Mouse (Mus musculus): ENCODE results near the gene Prim2. TPM values are rescaled to one million over a fixed set of nuclear protein-coding genes. Genes with fewer than 3 reads are reported as not detected.
A peak's percentile ranks its signal among the peaks of the same experiment; 100 is the strongest.

Gene Prim2
- polyA plus RNA-seq, 1 experiment from 2014 or later, result 26.3 TPM

- H3K4me3 ChIP-seq (ENCODE audit: low read length), result no peak overlapping the region
- no peaks in the 10 kb centered on the region for H3K27me3 ChIP-seq (replicated peaks; ENCODE audit: control insufficient read depth, insufficient read depth, low read length)
- no peak overlapping the region for H3K9ac ChIP-seq (ENCODE audit: low read depth, low read length)
- H3K36me3 ChIP-seq (ENCODE audit: control insufficient read depth, insufficient read depth, low read length), result no peaks in the 10 kb centered on the region
- no peak for ATAC-seq
- no peak overlapping the region for H3K27ac ChIP-seq (ENCODE audit: low read length)
- WGBS, result 55% methylated on average over 6 of the region's 6 CpGs
- no peaks in the 10 kb centered on the region for H3K4me1 ChIP-seq (ENCODE audit: control insufficient read depth, insufficient read depth, low read length)
- no peak overlapping the region for H3K4me2 ChIP-seq (ENCODE audit: low read depth, low read length)
- no peaks in the 10 kb centered on the region for H3K9me3 ChIP-seq (ENCODE audit: control insufficient read depth, low read length)
Measured at GRCm38 (mm10) chr1:33588557-33588956, 81.0 kb downstream of the Prim2 start.

GRCm38 (mm10) chr1:33584590-33584978 is 85.0 kb downstream of the Prim2 start:
- Histone ChIP-seq H3K27me3 (replicated peaks; ENCODE audit: control insufficient read depth, insufficient read depth, low read length) (no peaks in the 10 kb centered on the region), H3K36me3 (ENCODE audit: control insufficient read depth, insufficient read depth, low read length) (no peaks in the 10 kb centered on the region), H3K9ac (ENCODE audit: low read depth, low read length) (no peak overlapping the region), H3K4me3 (ENCODE audit: low read length) (no peak overlapping the region), H3K4me1 (ENCODE audit: control insufficient read depth, insufficient read depth, low read length) (peaks cover 3% of the 10 kb centered on the region; the same call in 1 of the 2 replicates), H3K27ac (ENCODE audit: low read length) (no peak overlapping the region), H3K9me3 (ENCODE audit: control insufficient read depth, low read length) (no peaks in the 10 kb centered on the region), H3K4me2 (ENCODE audit: low read depth, low read length) (no peak overlapping the region)
- ATAC-seq, result no peak

- Histone ChIP-seq H3K36me3 (ENCODE audit: control insufficient read depth, insufficient read depth, low read length) (no peaks in the 10 kb centered on the region), H3K4me3 (ENCODE audit: low read length) (no peak overlapping the region), H3K9me3 (ENCODE audit: control insufficient read depth, low read length) (no peaks in the 10 kb centered on the region), H3K27ac (ENCODE audit: low read length) (no peak overlapping the region), H3K4me2 (ENCODE audit: low read depth, low read length) (no peak overlapping the region), H3K4me1 (ENCODE audit: control insufficient read depth, insufficient read depth, low read length) (peaks cover 3% of the 10 kb centered on the region; the same call in 1 of the 2 replicates), H3K9ac (ENCODE audit: low read depth, low read length) (no peak overlapping the region), H3K27me3 (replicated peaks; ENCODE audit: control insufficient read depth, insufficient read depth, low read length) (no peaks in the 10 kb centered on the region)
- 77% methylated on average over 7 of the region's 7 CpGs for WGBS
- peak; percentile 67; the same call in 1 of the 2 replicates for ATAC-seq
Measured at GRCm38 (mm10) chr1:33583817-33584589, 85.6 kb downstream of the Prim2 start.

- no peak overlapping the region for H3K27ac ChIP-seq (ENCODE audit: low read length)
- no peaks in the 10 kb centered on the region for H3K9me3 ChIP-seq (ENCODE audit: control insufficient read depth, low read length)
- no peak overlapping the region for H3K4me2 ChIP-seq (ENCODE audit: low read depth, low read length)
- H3K9ac ChIP-seq (ENCODE audit: low read depth, low read length), result no peak overlapping the region
- H3K4me3 ChIP-seq (ENCODE audit: low read length), result no peak overlapping the region
- ATAC-seq, result no peak
- H3K36me3 ChIP-seq (ENCODE audit: control insufficient read depth, insufficient read depth, low read length), result no peaks in the 10 kb centered on the region
- WGBS, result 77% methylated on average over 6 of the region's 6 CpGs
- H3K4me1 ChIP-seq (ENCODE audit: control insufficient read depth, insufficient read depth, low read length), result peaks cover 3% of the 10 kb centered on the region; the same call in 1 of the 2 replicates
- no peaks in the 10 kb centered on the region for H3K27me3 ChIP-seq (replicated peaks; ENCODE audit: control insufficient read depth, insufficient read depth, low read length)
Measured at GRCm38 (mm10) chr1:33578593-33578992, 91.0 kb downstream of the Prim2 start.

GRCm38 (mm10) chr1:33574459-33574858 is 95.1 kb downstream of the Prim2 start:
- Histone ChIP-seq H3K27me3 (replicated peaks; ENCODE audit: control insufficient read depth, insufficient read depth, low read length) (no peaks in the 10 kb centered on the region), H3K9me3 (ENCODE audit: control insufficient read depth, low read length) (no peaks in the 10 kb centered on the region), H3K4me3 (ENCODE audit: low read length) (no peak overlapping the region), H3K9ac (ENCODE audit: low read depth, low read length) (no peak overlapping the region), H3K36me3 (ENCODE audit: control insufficient read depth, insufficient read depth, low read length) (no peaks in the 10 kb centered on the region), H3K4me1 (ENCODE audit: control insufficient read depth, insufficient read depth, low read length) (no peaks in the 10 kb centered on the region), H3K27ac (ENCODE audit: low read length) (no peak overlapping the region), H3K4me2 (ENCODE audit: low read depth, low read length) (no peak overlapping the region)
- 0 out of 2 replicates have a peak, but pooled peaks have one; percentile 52 for ATAC-seq
- WGBS, result 92% methylated on average over 6 of the region's 6 CpGs

- no peak for ATAC-seq
- no peak overlapping the region for H3K4me2 ChIP-seq (ENCODE audit: low read depth, low read length)
- H3K27ac ChIP-seq (ENCODE audit: low read length), result no peak overlapping the region
- no peak overlapping the region for H3K9ac ChIP-seq (ENCODE audit: low read depth, low read length)
- no peaks in the 10 kb centered on the region for H3K27me3 ChIP-seq (replicated peaks; ENCODE audit: control insufficient read depth, insufficient read depth, low read length)
- H3K9me3 ChIP-seq (ENCODE audit: control insufficient read depth, low read length), result no peaks in the 10 kb centered on the region
- 63% methylated on average over 7 of the region's 7 CpGs for WGBS
- no peak overlapping the region for H3K4me3 ChIP-seq (ENCODE audit: low read length)
- H3K36me3 ChIP-seq (ENCODE audit: control insufficient read depth, insufficient read depth, low read length), result no peaks in the 10 kb centered on the region
- H3K4me1 ChIP-seq (ENCODE audit: control insufficient read depth, insufficient read depth, low read length), result no peaks in the 10 kb centered on the region
Measured at GRCm38 (mm10) chr1:33565764-33566401, 103.7 kb downstream of the Prim2 start.

GRCm38 (mm10) chr1:33564032-33564431 is 105.6 kb downstream of the Prim2 start:
- no peak overlapping the region for H3K4me2 ChIP-seq (ENCODE audit: low read depth, low read length)
- no peak for ATAC-seq
- H3K9me3 ChIP-seq (ENCODE audit: control insufficient read depth, low read length), result no peaks in the 10 kb centered on the region
- 71% methylated on average over 6 of the region's 6 CpGs for WGBS
- H3K4me3 ChIP-seq (ENCODE audit: low read length), result no peak overlapping the region
- no peak overlapping the region for H3K27ac ChIP-seq (ENCODE audit: low read length)
- H3K4me1 ChIP-seq (ENCODE audit: control insufficient read depth, insufficient read depth, low read length), result no peaks in the 10 kb centered on the region
- no peaks in the 10 kb centered on the region for H3K36me3 ChIP-seq (ENCODE audit: control insufficient read depth, insufficient read depth, low read length)
- no peak overlapping the region for H3K9ac ChIP-seq (ENCODE audit: low read depth, low read length)
- H3K27me3 ChIP-seq (replicated peaks; ENCODE audit: control insufficient read depth, insufficient read depth, low read length), result no peaks in the 10 kb centered on the region

- WGBS, result 88% methylated on average over 3 of the region's 3 CpGs
- no peak for ATAC-seq
- no peak overlapping the region for H3K4me3 ChIP-seq (ENCODE audit: low read length)
Measured at GRCm38 (mm10) chr1:33563611-33564010, 106.0 kb downstream of the Prim2 start.

GRCm38 (mm10) chr1:33556638-33557037 is 113.0 kb downstream of the Prim2 start:
- Histone ChIP-seq H3K27ac (ENCODE audit: low read length) (no peak overlapping the region), H3K27me3 (replicated peaks; ENCODE audit: control insufficient read depth, insufficient read depth, low read length) (no peaks in the 10 kb centered on the region), H3K9ac (ENCODE audit: low read depth, low read length) (no peak overlapping the region), H3K4me1 (ENCODE audit: control insufficient read depth, insufficient read depth, low read length) (no peaks in the 10 kb centered on the region), H3K4me2 (ENCODE audit: low read depth, low read length) (no peak overlapping the region), H3K9me3 (ENCODE audit: control insufficient read depth, low read length) (no peaks in the 10 kb centered on the region), H3K36me3 (ENCODE audit: control insufficient read depth, insufficient read depth, low read length) (no peaks in the 10 kb centered on the region), H3K4me3 (ENCODE audit: low read length) (no peak overlapping the region)
- ATAC-seq, result no peak
- WGBS, result 69% methylated on average over 4 of the region's 4 CpGs

More at GRCm38 (mm10) chr1:33563611-33564010, 106.0 kb downstream of the Prim2 start:
- Histone ChIP-seq H3K27me3 (replicated peaks; ENCODE audit: control insufficient read depth, insufficient read depth, low read length) (no peaks in the 10 kb centered on the region), H3K36me3 (ENCODE audit: control insufficient read depth, insufficient read depth, low read length) (no peaks in the 10 kb centered on the region), H3K4me1 (ENCODE audit: control insufficient read depth, insufficient read depth, low read length) (no peaks in the 10 kb centered on the region), H3K27ac (ENCODE audit: low read length) (no peak overlapping the region), H3K4me2 (ENCODE audit: low read depth, low read length) (no peak overlapping the region), H3K9ac (ENCODE audit: low read depth, low read length) (no peak overlapping the region), H3K9me3 (ENCODE audit: control insufficient read depth, low read length) (no peaks in the 10 kb centered on the region)

Measured in intestine, embryonic 16.5 days (tissue).